Mouse (Mus musculus): ENCODE data around the gene Anxa3. TPM values are rescaled to one million over a fixed set of nuclear protein-coding genes. Genes with fewer than 3 reads are reported as not detected.

Gene Anxa3
- total RNA-seq (2023) = 10 to 100 TPM; 28.8 to 54.7 TPM

GRCm38 (mm10) chr5:96792936-96793718 is at the start of gene Anxa3:
Anxa3 (plus strand) TSS chr5:96793339.

Other genes with a start within 250 kb of the Anxa3 start
- gene Bmp2k, start 204.3 kb downstream of the Anxa3 start, total RNA-seq (2023) = 10 to 100 TPM; 37.9 to 40.2 TPM

Measured in monocyte, adult 59 days (primary cell).